Mouse (Mus musculus): ENCODE data around the gene Sgo2b.
"Not testable (repeated sequence)": the region's sequence is repeated elsewhere in the genome, so short reads cannot be mapped to it uniquely, and the experiment has no call there.

Gene Sgo2b

GRCm38 (mm10) chr8:63951626-63952377 lies at the start of gene Sgo2b:
Sgo2b (minus strand) TSS chr8:63952248.
- in situ Hi-C loops (cut with MboI; ENCODE audit: low pct_unique_long_range_greater_than_20kb in 1 of 2, low sequenced_read_pairs in 2 of 2, unreplicated experiment in 1 of 2) = no loop called here

- in situ Hi-C loops (cut with MboI; ENCODE audit: low pct_unique_long_range_greater_than_20kb in 1 of 2, low sequenced_read_pairs in 2 of 2, unreplicated experiment in 1 of 2) = not testable (repeated sequence)
Observed at GRCm38 (mm10) chr8:63970612-63971391, 18.8 kb upstream of the Sgo2b start.

- in situ Hi-C loops (cut with MboI; ENCODE audit: low pct_unique_long_range_greater_than_20kb in 1 of 2, low sequenced_read_pairs in 2 of 2, unreplicated experiment in 1 of 2) = no loop called here
Observed at GRCm38 (mm10) chr8:63961032-63961785, 9.2 kb upstream of the Sgo2b start.

GRCm38 (mm10) chr8:63953802-63954201 lies 1.8 kb upstream of the Sgo2b start:
- in situ Hi-C loops (cut with MboI; ENCODE audit: low pct_unique_long_range_greater_than_20kb in 1 of 2, low sequenced_read_pairs in 2 of 2, unreplicated experiment in 1 of 2) = not testable (repeated sequence)

- in situ Hi-C loops (cut with MboI; ENCODE audit: low pct_unique_long_range_greater_than_20kb in 1 of 2, low sequenced_read_pairs in 2 of 2, unreplicated experiment in 1 of 2) = no loop called here
Observed at GRCm38 (mm10) chr8:63933171-63933570, 18.9 kb downstream of the Sgo2b start.

GRCm38 (mm10) chr8:63929301-63930097 lies 22.5 kb downstream of the Sgo2b start:
- in situ Hi-C loops (cut with MboI; ENCODE audit: low pct_unique_long_range_greater_than_20kb in 1 of 2, low sequenced_read_pairs in 2 of 2, unreplicated experiment in 1 of 2) = no loop called here

- in situ Hi-C loops (cut with MboI; ENCODE audit: low pct_unique_long_range_greater_than_20kb in 1 of 2, low sequenced_read_pairs in 2 of 2, unreplicated experiment in 1 of 2) = no loop called here
Observed at GRCm38 (mm10) chr8:63921257-63921960, 30.6 kb downstream of the Sgo2b start.

- in situ Hi-C loops (cut with MboI; ENCODE audit: low pct_unique_long_range_greater_than_20kb in 1 of 2, low sequenced_read_pairs in 2 of 2, unreplicated experiment in 1 of 2) = no loop called here
Observed at GRCm38 (mm10) chr8:63895096-63895495, 57.0 kb downstream of the Sgo2b start.

GRCm38 (mm10) chr8:63878353-63878752 lies 73.7 kb downstream of the Sgo2b start:
- in situ Hi-C loops (cut with MboI; ENCODE audit: low pct_unique_long_range_greater_than_20kb in 1 of 2, low sequenced_read_pairs in 2 of 2, unreplicated experiment in 1 of 2) = no loop called here

GRCm38 (mm10) chr8:63877393-63877792 lies 74.7 kb downstream of the Sgo2b start:
- in situ Hi-C loops (cut with MboI; ENCODE audit: low pct_unique_long_range_greater_than_20kb in 1 of 2, low sequenced_read_pairs in 2 of 2, unreplicated experiment in 1 of 2) = no loop called here

GRCm38 (mm10) chr8:63876949-63877348 lies 75.1 kb downstream of the Sgo2b start:
- in situ Hi-C loops (cut with MboI; ENCODE audit: low pct_unique_long_range_greater_than_20kb in 1 of 2, low sequenced_read_pairs in 2 of 2, unreplicated experiment in 1 of 2) = no loop called here

Data from mouse embryonic stem cell (cell line).